ENCODE assay signal across 8 mouse cellular contexts in genomic region chr19:38837171-38837641, GRCm38 (mm10). TPM values are rescaled to one million over a fixed set of nuclear protein-coding genes. Genes with fewer than 3 reads are reported as not detected.
A peak's percentile ranks its signal among the peaks of the same experiment; 100 is the strongest.
DNase-seq lines count a peak whose midpoint lies in the region; ATAC-seq and TF ChIP-seq lines count a peak whose summit lies in the region.

No protein-coding gene starts in this region.

- peak overlapping the region; percentile 80 for H3K4me2 ChIP-seq in heart, embryonic 15.5 days
- H3K4me2 ChIP-seq in kidney, postnatal 0 days (ENCODE audit: low read length), result peak overlapping the region; percentile 68
- peak overlapping the region; percentile 94 for H3K4me2 ChIP-seq in liver, embryonic 16.5 days (ENCODE audit: low read depth, low read length)
- H3K4me2 ChIP-seq in neural tube, embryonic 13.5 days, result peak overlapping the region; percentile 60

- peak overlapping the region; percentile 80 to 89 for H3K4me3 ChIP-seq in ES-E14 (ENCODE audit: insufficient read depth in 1 of 2, low read depth in 1 of 2, low read length in 2 of 2, poor library complexity in 1 of 2, severe bottlenecking in 1 of 2)
- peak overlapping the region; percentile 84 for H3K4me3 ChIP-seq in brown adipose tissue, adult 24 weeks (ENCODE audit: insufficient read depth, low read depth, low read length)
- peak overlapping the region; percentile 72 for H3K4me3 ChIP-seq in forebrain, embryonic 10.5 days
- H3K4me3 ChIP-seq in heart, embryonic 15.5 days, result peak overlapping the region; percentile 86
- H3K4me3 ChIP-seq in kidney, postnatal 0 days (replicated peaks; ENCODE audit: low read depth, low read length), result peak overlapping the region; percentile 78
- peak overlapping the region; percentile 94 for H3K4me3 ChIP-seq in liver, embryonic 16.5 days (ENCODE audit: low read depth, low read length)
- H3K4me3 ChIP-seq in neural tube, embryonic 13.5 days, result peak overlapping the region; percentile 90

- H3K36me3 ChIP-seq in ES-E14 (ENCODE audit: control insufficient read depth, insufficient read depth, low read length, poor library complexity, severe bottlenecking), result no peaks in the 10 kb centered on the region; the same call in 1 of the 2 replicates
- peaks cover 5% of the 10 kb centered on the region for H3K36me3 ChIP-seq in forebrain, embryonic 10.5 days (replicated peaks)
- H3K36me3 ChIP-seq in heart, embryonic 15.5 days, result no peaks in the 10 kb centered on the region
- no peaks in the 10 kb centered on the region for H3K36me3 ChIP-seq in kidney, postnatal 0 days (ENCODE audit: insufficient read depth, low read length)
- H3K36me3 ChIP-seq in liver, embryonic 16.5 days (ENCODE audit: control insufficient read depth, insufficient read depth), result no peaks in the 10 kb centered on the region
- no peaks in the 10 kb centered on the region for H3K36me3 ChIP-seq in neural tube, embryonic 13.5 days

- in situ Hi-C loops in ES-E14 (cut with MboI; ENCODE audit: low sequenced_read_pairs in 2 of 2, unreplicated experiment in 2 of 2), result no loop called here

- TF ChIP-seq CTCF in kidney, postnatal 0 days (IDR thresholded peaks at IDR 0.05; ENCODE audit: low read depth), result no peak

- H3K27me3 ChIP-seq in forebrain, embryonic 10.5 days (ENCODE audit: poor library complexity, severe bottlenecking), result no peaks in the 10 kb centered on the region
- no peaks in the 10 kb centered on the region for H3K27me3 ChIP-seq in heart, embryonic 15.5 days
- H3K27me3 ChIP-seq in kidney, postnatal 0 days (ENCODE audit: insufficient read depth, low read length), result no peaks in the 10 kb centered on the region
- no peaks in the 10 kb centered on the region for H3K27me3 ChIP-seq in liver, embryonic 16.5 days (ENCODE audit: control insufficient read depth, insufficient read depth, low read depth, low read length)
- H3K27me3 ChIP-seq in neural tube, embryonic 13.5 days, result no peaks in the 10 kb centered on the region

- ATAC-seq in heart, embryonic 15.5 days (replicated peaks; ENCODE audit: insufficient number of reproducible peaks, insufficient read depth, low FRiP score, low read depth), result peak; percentile 45
- peak; percentile 70 for ATAC-seq in kidney, postnatal 0 days (replicated peaks; ENCODE audit: low FRiP score, low read depth)
- ATAC-seq in liver, embryonic 16.5 days (ENCODE audit: low read depth), result peak; percentile 41
- peak; percentile 59 for ATAC-seq in neural tube, embryonic 13.5 days (ENCODE audit: low read depth)

- H3K9ac ChIP-seq in ES-E14 (ENCODE audit: insufficient read depth, low read depth, low read length, poor library complexity, severe bottlenecking), result peak overlapping the region; percentile 72
- H3K9ac ChIP-seq in heart, embryonic 15.5 days, result peak overlapping the region; percentile 83
- H3K9ac ChIP-seq in kidney, postnatal 0 days (ENCODE audit: low read depth, low read length), result peak overlapping the region; percentile 83
- H3K9ac ChIP-seq in liver, embryonic 16.5 days (ENCODE audit: low read depth, low read length), result peak overlapping the region; percentile 93
- peak overlapping the region; percentile 91 for H3K9ac ChIP-seq in neural tube, embryonic 13.5 days

- no peak overlapping the region for H3K27ac ChIP-seq in ES-E14 (ENCODE audit: insufficient read depth, low read depth, low read length, poor library complexity, severe bottlenecking)
- H3K27ac ChIP-seq in brown adipose tissue, adult 24 weeks (replicated peaks; ENCODE audit: low read depth, low read length), result peak overlapping the region; percentile 16; the same call in 1 of the 2 replicates
- H3K27ac ChIP-seq in forebrain, embryonic 10.5 days, result peak overlapping the region; percentile 89
- H3K27ac ChIP-seq in heart, embryonic 15.5 days, result peak overlapping the region; percentile 92
- peak overlapping the region; percentile 92 for H3K27ac ChIP-seq in kidney, postnatal 0 days
- peak overlapping the region; percentile 94 for H3K27ac ChIP-seq in liver, embryonic 16.5 days (ENCODE audit: low read length)
- H3K27ac ChIP-seq in neural tube, embryonic 13.5 days (replicated peaks), result peak overlapping the region; percentile 95

- DNase-seq in ES-E14 (ENCODE audit: low read depth, low spot score), result peak; percentile 47
- peak; percentile 51 for DNase-seq in forebrain, embryonic 10.5 days (ENCODE audit: extremely low spot score, low spot score)
- DNase-seq in kidney, postnatal 0 days (ENCODE audit: low spot score), result peak; percentile 78
- peak; percentile 10 for DNase-seq in thymus, postnatal 0 days (ENCODE audit: low spot score)

- H3K9me3 ChIP-seq in ES-E14 (ENCODE audit: control insufficient read depth, insufficient read depth, low read depth, low read length), result no peaks in the 10 kb centered on the region
- no peaks in the 10 kb centered on the region for H3K9me3 ChIP-seq in forebrain, embryonic 10.5 days
- no peaks in the 10 kb centered on the region for H3K9me3 ChIP-seq in heart, embryonic 15.5 days (replicated peaks)
- H3K9me3 ChIP-seq in kidney, postnatal 0 days (replicated peaks; ENCODE audit: low read length), result no peaks in the 10 kb centered on the region
- no peaks in the 10 kb centered on the region for H3K9me3 ChIP-seq in liver, embryonic 16.5 days (replicated peaks; ENCODE audit: control insufficient read depth, low read length)
- no peaks in the 10 kb centered on the region for H3K9me3 ChIP-seq in neural tube, embryonic 13.5 days

- H3K4me1 ChIP-seq in ES-E14 (ENCODE audit: control insufficient read depth in 2 of 2, insufficient read depth in 2 of 2, low read length in 2 of 2, poor library complexity in 1 of 2), result peaks cover 0 to 2% of the 10 kb centered on the region in 2 experiments; a peak in 1 of 4 replicates
- no peaks in the 10 kb centered on the region; the same call in 1 of the 2 replicates for H3K4me1 ChIP-seq in brown adipose tissue, adult 24 weeks (ENCODE audit: control insufficient read depth, insufficient read depth, insufficient read length, low read length)
- peaks cover 19% of the 10 kb centered on the region for H3K4me1 ChIP-seq in forebrain, embryonic 10.5 days
- H3K4me1 ChIP-seq in heart, embryonic 15.5 days (replicated peaks), result peaks cover 11% of the 10 kb centered on the region
- H3K4me1 ChIP-seq in kidney, postnatal 0 days (replicated peaks; ENCODE audit: insufficient read depth, low read length), result no peaks in the 10 kb centered on the region; the same call in 1 of the 2 replicates
- H3K4me1 ChIP-seq in liver, embryonic 16.5 days (ENCODE audit: control insufficient read depth, low read depth, low read length), result peaks cover 15% of the 10 kb centered on the region
- peaks cover 31% of the 10 kb centered on the region for H3K4me1 ChIP-seq in neural tube, embryonic 13.5 days (replicated peaks)

- under 1% methylated on average over 54 of the region's 54 CpGs for WGBS in forebrain, embryonic 10.5 days
- WGBS in heart, embryonic 15.5 days, result under 1% methylated on average over 54 of the region's 54 CpGs
- 0% methylated on average over 54 of the region's 54 CpGs for whole genome bisulfite sequencing in kidney, postnatal 0 days
- 1% methylated on average over 49 of the region's 54 CpGs for WGBS in liver, embryonic 16.5 days (ENCODE audit: insufficient replicate concordance)
- 1% methylated on average over 53 of the region's 54 CpGs for WGBS in neural tube, embryonic 13.5 days

TF ChIP-seq in ES-E14, 5 proteins besides CTCF, POLR2A, EP300 and RAD21:
- no peak for TF ChIP-seq ZNF384 (IDR thresholded peaks at IDR 0.05; ENCODE audit: low read depth, low read length)
- no peak for TF ChIP-seq ZC3H11A (IDR thresholded peaks at IDR 0.05; ENCODE audit: borderline replicate concordance, low read depth, low read length)

RNA-seq across cellular contexts. Expression of gene Tbc1d12, which starts 0.8 kb away (rescaled TPM):
- total RNA-seq in ES-E14 (2012; rRNA removed), result 3.6 and 4.8 TPM in 2 replicates
- polyA plus RNA-seq in brown adipose tissue, adult 24 weeks (2012; ENCODE audit: insufficient read depth, insufficient read length, missing spikeins), result 4.8 and 6.8 TPM in 2 replicates
- polyA plus RNA-seq in forebrain, embryonic 10.5 days (2016; fragmentation: Nextera tagmentation; extraction: Ambion mirVana), result 1.8 and 2.2 TPM in 2 replicates
- 1.6 and 1.7 TPM in 2 replicates for polyA plus RNA-seq in heart, embryonic 15.5 days (2015; fragmentation: Nextera tagmentation; extraction: Ambion mirVana)
- polyA plus RNA-seq in kidney, postnatal 0 days (2015; fragmentation: Nextera tagmentation; extraction: Ambion mirVana), result 3.0 and 3.3 TPM in 2 replicates
- polyA plus RNA-seq in liver, embryonic 16.5 days (2015; fragmentation: Nextera tagmentation; extraction: Ambion mirVana), result 0.90 and 1.1 TPM in 2 replicates
- 5.1 and 5.5 TPM in 2 replicates for polyA plus RNA-seq in neural tube, embryonic 13.5 days (2015; fragmentation: Nextera tagmentation; extraction: Ambion mirVana)
- 0.71 and 0.90 TPM in 2 replicates for polyA plus RNA-seq in thymus, postnatal 0 days (2015; fragmentation: Nextera tagmentation; extraction: Ambion mirVana)

RNA-seq across cellular contexts. Expression of gene Noc3l, which starts 18.2 kb away (rescaled TPM):
- 21.2 and 29.9 TPM in 2 replicates for total RNA-seq in ES-E14 (2012; rRNA removed)
- polyA plus RNA-seq in brown adipose tissue, adult 24 weeks (2012; ENCODE audit: insufficient read depth, insufficient read length, missing spikeins), result 5.2 and 5.3 TPM in 2 replicates
- 11.6 and 11.9 TPM in 2 replicates for polyA plus RNA-seq in forebrain, embryonic 10.5 days (2016; fragmentation: Nextera tagmentation; extraction: Ambion mirVana)
- polyA plus RNA-seq in heart, embryonic 15.5 days (2015; fragmentation: Nextera tagmentation; extraction: Ambion mirVana), result 3.2 and 3.6 TPM in 2 replicates
- polyA plus RNA-seq in kidney, postnatal 0 days (2015; fragmentation: Nextera tagmentation; extraction: Ambion mirVana), result 4.7 and 4.8 TPM in 2 replicates
- 2.7 and 2.9 TPM in 2 replicates for polyA plus RNA-seq in liver, embryonic 16.5 days (2015; fragmentation: Nextera tagmentation; extraction: Ambion mirVana)
- 5.5 and 5.9 TPM in 2 replicates for polyA plus RNA-seq in neural tube, embryonic 13.5 days (2015; fragmentation: Nextera tagmentation; extraction: Ambion mirVana)
- polyA plus RNA-seq in thymus, postnatal 0 days (2015; fragmentation: Nextera tagmentation; extraction: Ambion mirVana), result 5.6 and 6.5 TPM in 2 replicates

Comparison
In these comparisons a context has a peak if more than half of its experiments do, and no peak if none do; other contexts are left out.
1. DNase-seq: peak in every context shown above with its lines; median percentile 78 in kidney, postnatal 0 days; 51 in forebrain, embryonic 10.5 days; 47 in ES-E14; 10 in thymus, postnatal 0 days.